Mouse (Mus musculus) heart, adult 18-20 months (tissue): ENCODE data around the gene March1. TPM values are rescaled to one million over a fixed set of nuclear protein-coding genes. Genes with fewer than 3 reads are reported as not detected.
A peak's percentile ranks its signal among the peaks of the same experiment; 100 is the strongest.

Experiments used
- DNase-seq, 2 experiments: peaks; one replicate each; pipeline ENCODE4 v3.0.0; 2021 to 2022; ENCODE audit warnings: mixed read lengths in 1 of 2
- total RNA-seq, 2 experiments: library from RNA; stranded (reverse); gene quantifications; 2 replicates each; pipeline ENCODE4 v1.2.3; 2021

March1 gene
- total RNA-seq, 2 experiments from 2014 or later = 1.7 to 2.8 TPM

- DNase-seq = no peak
Observed at GRCm38 (mm10) chr8:66022815-66023214, 405.1 kb downstream of the March1 start.

- DNase-seq = no peak
Observed at GRCm38 (mm10) chr8:66033651-66034050, 416.0 kb downstream of the March1 start.

GRCm38 (mm10) chr8:66034429-66034828 lies 416.7 kb downstream of the March1 start:
- no peak for DNase-seq

GRCm38 (mm10) chr8:66094152-66094551 lies 476.5 kb downstream of the March1 start:
- DNase-seq = no peak

- DNase-seq = no peak
Observed at GRCm38 (mm10) chr8:66098148-66098547, 480.4 kb downstream of the March1 start.

GRCm38 (mm10) chr8:66119294-66119693 lies 501.6 kb downstream of the March1 start:
- no peak for DNase-seq

- DNase-seq = no peak
Observed at GRCm38 (mm10) chr8:66159648-66160047, 541.9 kb downstream of the March1 start.

- no peak for DNase-seq
Observed at GRCm38 (mm10) chr8:66166835-66167234, 549.1 kb downstream of the March1 start.

- DNase-seq = no peak
Observed at GRCm38 (mm10) chr8:66167405-66168173, 549.9 kb downstream of the March1 start.

GRCm38 (mm10) chr8:66179336-66179735 lies 561.6 kb downstream of the March1 start:
- DNase-seq = no peak

- no peak for DNase-seq
Observed at GRCm38 (mm10) chr8:66181265-66181664, 563.6 kb downstream of the March1 start.

GRCm38 (mm10) chr8:66182257-66182656 lies 564.6 kb downstream of the March1 start:
- DNase-seq = no peak

GRCm38 (mm10) chr8:66183454-66183853 lies 565.8 kb downstream of the March1 start:
- no peak for DNase-seq

GRCm38 (mm10) chr8:66185226-66185625 lies 567.5 kb downstream of the March1 start:
- DNase-seq = no peak

GRCm38 (mm10) chr8:66194416-66194815 lies 576.7 kb downstream of the March1 start:
- DNase-seq = no peak

- DNase-seq = peak in 1 of 2 experiments; percentile 4
Observed at GRCm38 (mm10) chr8:66200169-66200568, 582.5 kb downstream of the March1 start.

GRCm38 (mm10) chr8:66203814-66204438 lies 586.2 kb downstream of the March1 start:
- DNase-seq = no peak

GRCm38 (mm10) chr8:66209553-66209952 lies 591.9 kb downstream of the March1 start:
- DNase-seq = no peak

- DNase-seq = no peak
Observed at GRCm38 (mm10) chr8:66210294-66210693, 592.6 kb downstream of the March1 start.

- no peak for DNase-seq
Observed at GRCm38 (mm10) chr8:66219974-66220373, 602.3 kb downstream of the March1 start.

- DNase-seq = no peak
Observed at GRCm38 (mm10) chr8:66229931-66230330, 612.2 kb downstream of the March1 start.

- DNase-seq = no peak
Observed at GRCm38 (mm10) chr8:66269546-66269945, 651.8 kb downstream of the March1 start.

GRCm38 (mm10) chr8:66270116-66270515 lies 652.4 kb downstream of the March1 start:
- no peak for DNase-seq

- no peak for DNase-seq
Observed at GRCm38 (mm10) chr8:66317824-66318223, 700.1 kb downstream of the March1 start.
